Mouse (Mus musculus) neural tube, embryonic 11.5 days (tissue): ENCODE data around the gene Wdhd1. TPM values are rescaled to one million over a fixed set of nuclear protein-coding genes. Genes with fewer than 3 reads are reported as not detected.
"Not testable (repeated sequence)": the region's sequence is repeated elsewhere in the genome, so short reads cannot be mapped to it uniquely, and the experiment has no call there.

Experiments used
- ATAC-seq: fragments of 200-750 bp; cut with Nextera tagmentation; 2 replicates; pipeline ENCODE4 v1.8.0; 2017; ENCODE audit warnings: moderate number of reproducible peaks, mild to moderate bottlenecking, moderate TSS enrichment, moderate library complexity; ENCODE audit not compliant: insufficient read depth, low FRiP score, low TSS enrichment
- DNase-seq: peaks from one replicate; pipeline ENCODE4 v3.0.0-alpha.2; 2015; ENCODE audit warnings: low spot score
- H3K27ac ChIP-seq: fragments of 300-500 bp; sonication (generic); 2 replicates; pipeline ENCODE4 v1.5.1; 2014; ENCODE audit warnings: low read depth, mild to moderate bottlenecking, low read length
- H3K27me3 ChIP-seq: fragments of 300-500 bp; sonication (generic); 2 replicates; pipeline ENCODE4 v1.6.1; 2014; ENCODE audit warnings: mild to moderate bottlenecking, low read length, mixed read lengths; ENCODE audit not compliant: control insufficient read depth, insufficient read depth
- H3K36me3 ChIP-seq: fragments of 300-500 bp; sonication (generic); 2 replicates; pipeline ENCODE4 v1.6.1; 2014; ENCODE audit warnings: mild to moderate bottlenecking, low read length, moderate library complexity, mixed read lengths; ENCODE audit not compliant: control insufficient read depth, insufficient read depth
- H3K4me1 ChIP-seq: fragments of 300-500 bp; sonication (generic); 2 replicates; pipeline ENCODE4 v1.6.1; 2014; ENCODE audit warnings: low read length, mixed read lengths; ENCODE audit not compliant: control insufficient read depth, insufficient read depth
- H3K4me2 ChIP-seq: fragments of 300-500 bp; sonication (generic); 2 replicates; pipeline ENCODE4 v1.6.1; 2014; ENCODE audit warnings: low read depth, mild to moderate bottlenecking, moderate library complexity
- H3K4me3 ChIP-seq: fragments of 300-500 bp; sonication (generic); 2 replicates; pipeline ENCODE4 v1.5.1; 2014; ENCODE audit warnings: low read depth, low read length
- H3K9ac ChIP-seq: fragments of 300-500 bp; sonication (generic); 2 replicates; pipeline ENCODE4 v1.6.1; 2014; ENCODE audit warnings: mild to moderate bottlenecking, low read length
- H3K9me3 ChIP-seq: fragments of 300-500 bp; sonication (generic); 2 replicates; pipeline ENCODE4 v1.6.1; 2016; ENCODE audit warnings: low read length; ENCODE audit not compliant: control insufficient read depth
- WGBS: fragments of 180-500 bp; shearing (Covaris S2); extraction: QIAGEN DNeasy Blood & Tissue Kit; methylation state at CpG from one replicate; pipeline ENCODE4 v1.1.7; 2014; 5-methylcytosine and 5-hydroxymethylcytosine counted together
- polyA plus RNA-seq: library from polyadenylated mRNA; unstranded; fragments of >200 nt; fragmentation: Nextera tagmentation; extraction: Ambion mirVana; gene quantifications from 2 replicates; pipeline ENCODE4 v1.2.1, GENCODE M21; 2014

The Wdhd1 gene
- 37.6 and 40.1 TPM in 2 replicates for polyA plus RNA-seq

DNA sequence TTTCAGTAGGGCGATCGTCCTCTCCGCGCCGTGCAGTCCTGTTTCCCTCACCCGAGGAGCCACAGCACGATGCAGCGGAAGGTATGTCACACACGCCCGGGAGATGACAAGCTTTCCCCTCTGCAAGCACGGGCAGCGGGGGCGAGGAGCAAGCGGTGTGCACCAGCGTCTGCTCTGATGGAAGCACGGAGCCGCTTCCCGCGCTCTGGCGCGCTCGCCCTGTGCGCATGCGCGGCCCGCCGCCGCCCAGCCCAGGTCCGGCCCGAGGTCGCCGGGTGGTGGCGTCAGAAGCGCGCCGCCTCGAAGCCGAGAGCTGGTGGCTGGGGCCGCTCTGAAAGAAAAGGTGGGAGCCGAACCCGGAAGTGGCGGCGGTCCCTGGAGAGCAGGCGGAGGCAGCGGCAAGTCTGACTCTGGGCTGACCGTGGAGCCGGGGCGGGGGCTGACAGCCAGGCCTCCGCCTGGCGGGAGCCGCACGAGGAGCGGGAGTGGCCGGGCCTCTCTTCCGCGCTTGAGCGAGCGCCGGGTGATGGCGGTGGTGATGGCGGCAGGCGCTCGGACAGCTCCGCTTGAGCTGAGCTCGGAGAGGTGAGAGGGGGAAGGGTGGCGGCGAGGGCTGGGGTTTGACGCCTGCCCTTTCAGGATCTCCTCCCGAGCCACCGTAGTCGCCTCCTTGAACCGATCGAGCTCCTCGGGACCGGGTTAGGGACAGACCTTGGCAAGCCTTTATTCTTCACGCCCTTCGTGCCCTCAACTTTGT is at the start of gene Wdhd1, which contains the start of gene Socs4:
Wdhd1 (minus strand) TSS at position 221 of the 757 bp plus-strand sequence.
Socs4 (plus strand) TSS at position 295 of the 757 bp plus-strand sequence.
- peak within 1 kb of the TSS; percentile 87 for H3K9ac ChIP-seq
- H3K36me3 ChIP-seq, result no peaks in the 10 kb centered on the region
- H3K4me1 ChIP-seq, result peaks cover 6% of the 10 kb centered on the region; the same call in 1 of the 2 replicates
- H3K4me2 ChIP-seq, result peak within 1 kb of the TSS; percentile 63
- peak; percentile 97 for ATAC-seq
- H3K9me3 ChIP-seq, result no peaks in the 10 kb centered on the region
- DNase-seq, result peak; percentile 97
- H3K4me3 ChIP-seq, result peak within 1 kb of the TSS; percentile 80
- peak within 1 kb of the TSS; percentile 94 for H3K27ac ChIP-seq
- no peaks in the 10 kb centered on the region for H3K27me3 ChIP-seq
- under 1% methylated on average over 71 of the region's 77 CpGs for WGBS

DNA sequence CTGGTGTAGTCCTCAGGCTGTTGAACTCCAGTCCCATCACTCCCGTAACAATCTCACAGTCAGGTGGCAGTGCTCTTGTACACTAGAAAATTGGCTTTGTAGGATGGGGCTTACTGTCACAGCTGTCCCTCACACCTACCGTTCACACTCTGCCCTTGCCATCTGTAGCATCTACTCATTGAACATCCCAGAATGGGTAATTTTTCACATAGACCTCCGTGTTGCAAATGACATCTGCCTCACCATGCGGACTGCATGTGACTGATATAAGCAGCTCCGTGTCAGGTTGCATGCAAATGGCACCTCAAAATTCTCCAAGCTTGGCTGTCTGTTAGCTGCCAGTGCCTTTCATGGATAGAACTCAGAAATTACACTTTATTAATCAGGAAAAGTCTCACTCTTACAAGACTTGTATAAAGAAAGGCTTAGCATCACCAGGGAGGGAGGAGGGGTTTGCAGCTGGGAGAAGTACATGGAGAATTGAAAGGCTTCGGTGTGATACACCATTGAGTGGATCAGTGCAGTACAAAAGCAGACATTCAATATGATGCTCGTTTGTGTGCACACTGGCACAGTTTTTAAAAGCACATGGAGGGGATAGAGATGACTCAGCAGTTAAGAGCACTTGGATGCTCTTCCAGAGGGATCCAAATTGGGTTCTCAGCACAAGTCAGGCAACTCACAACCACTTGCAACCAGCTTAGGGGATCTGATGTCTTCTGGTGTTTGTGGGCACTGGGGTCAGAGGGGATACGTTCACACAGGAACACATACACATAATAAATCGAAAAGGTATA is 49.5 kb upstream of the Wdhd1 start:
- no peak overlapping the region for H3K27ac ChIP-seq
- H3K4me2 ChIP-seq, result no peak overlapping the region
- no peak overlapping the region for H3K4me3 ChIP-seq
- H3K36me3 ChIP-seq, result 0 out of 2 replicates have a peak, but pooled peaks cover 2% of the 10 kb centered on the region
- ATAC-seq, result no peak
- no peaks in the 10 kb centered on the region for H3K4me1 ChIP-seq
- H3K9me3 ChIP-seq, result no peaks in the 10 kb centered on the region
- no peaks in the 10 kb centered on the region for H3K27me3 ChIP-seq
- WGBS, result 91% methylated on average over 9 of the region's 9 CpGs
- DNase-seq, result no peak
- H3K9ac ChIP-seq, result no peak overlapping the region

DNA sequence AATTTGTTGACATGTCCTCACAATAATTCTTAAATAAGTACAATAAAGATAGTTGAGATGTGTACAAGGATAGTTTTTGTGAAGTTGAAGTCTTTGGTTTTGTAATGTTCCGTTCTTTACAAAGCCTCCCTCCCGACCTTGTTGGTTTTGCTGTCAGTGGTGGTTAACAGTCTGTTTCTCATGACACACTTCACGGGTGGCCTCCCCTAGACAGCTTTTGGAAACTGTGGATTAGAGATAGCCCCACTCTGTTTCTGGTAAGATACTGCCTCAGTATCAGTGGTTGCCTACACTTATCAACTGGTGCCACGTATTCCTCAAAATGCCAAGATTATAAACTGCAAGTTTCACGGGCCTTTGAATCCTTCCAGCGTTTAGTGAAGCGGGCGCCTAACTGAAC is 44.9 kb upstream of the Wdhd1 start:
- H3K4me1 ChIP-seq, H3K9me3 ChIP-seq, H3K36me3 ChIP-seq, H3K27ac ChIP-seq, H3K4me2 ChIP-seq, H3K4me3 ChIP-seq, ATAC-seq, DNase-seq, H3K27me3 ChIP-seq, H3K9ac ChIP-seq: not testable (repeated sequence)
- 92% methylated on average over 6 of the region's 8 CpGs for WGBS

DNA sequence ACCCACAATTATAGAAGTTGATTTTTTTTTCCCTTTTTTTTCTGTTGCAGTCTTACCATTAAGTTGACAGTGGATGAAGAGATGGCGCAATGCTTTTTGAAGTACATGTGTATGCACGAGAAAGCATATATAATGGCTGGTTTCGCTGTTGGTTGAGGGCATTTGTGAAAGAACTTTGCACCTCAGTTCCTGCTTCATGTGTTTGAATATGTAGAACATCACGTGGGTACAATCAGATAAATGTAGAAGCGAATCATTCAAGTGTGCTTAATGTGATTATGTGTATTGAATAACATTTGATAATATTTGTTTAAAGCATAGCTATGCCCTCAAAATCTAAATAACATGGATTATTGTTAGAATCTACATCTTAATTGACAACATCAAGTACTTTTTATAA is 42.7 kb upstream of the Wdhd1 start:
- Histone ChIP-seq H3K4me3 (no peak overlapping the region), H3K27me3 (no peaks in the 10 kb centered on the region), H3K9ac (no peak overlapping the region), H3K36me3 (peaks cover 2% of the 10 kb centered on the region; the same call in 1 of the 2 replicates), H3K4me2 (no peak overlapping the region), H3K9me3 (no peaks in the 10 kb centered on the region), H3K27ac (no peak overlapping the region), H3K4me1 (no peaks in the 10 kb centered on the region)
- DNase-seq (no peak), ATAC-seq (no peak)
- 96% methylated on average over 5 of the region's 5 CpGs for WGBS

DNA sequence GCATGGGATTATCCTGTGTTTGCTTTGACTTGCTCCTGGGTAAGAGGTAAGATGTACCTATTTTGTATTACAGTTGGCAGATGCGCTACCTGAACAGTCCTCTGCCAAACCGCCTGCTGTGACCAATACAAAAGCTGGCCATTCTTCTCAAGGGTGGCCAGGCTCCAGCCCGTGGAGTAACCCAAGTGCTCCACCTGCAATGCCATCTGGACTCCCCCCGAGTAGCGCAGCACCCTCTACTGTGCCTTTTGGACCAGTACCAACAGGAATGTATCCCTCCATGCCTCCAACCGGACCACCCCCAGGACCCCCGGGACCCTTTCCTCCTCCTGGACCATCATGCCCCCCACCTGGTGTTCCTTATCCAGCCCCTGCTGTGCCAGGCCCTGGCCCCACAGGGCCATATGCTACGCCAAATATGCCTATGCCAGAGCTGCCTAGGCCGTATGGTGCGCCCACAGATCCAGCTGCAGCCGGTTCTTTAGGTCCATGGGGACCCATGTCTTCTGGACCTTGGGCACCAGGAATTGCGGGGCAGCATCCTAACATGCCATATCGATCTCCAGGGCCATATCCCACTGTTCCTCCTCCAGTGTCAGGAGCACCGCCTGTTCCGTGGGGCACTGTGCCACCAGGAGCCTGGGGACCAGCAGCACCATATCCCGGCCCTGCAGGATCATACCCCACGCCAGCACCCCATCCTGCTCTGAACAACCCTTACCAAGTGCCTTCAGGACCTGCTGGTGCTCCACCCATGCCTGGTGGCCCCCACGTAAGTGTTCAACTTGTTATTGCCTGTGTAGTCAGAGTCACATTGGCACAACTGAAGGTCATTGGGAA is 33.9 kb upstream of the Wdhd1 start:
- DNase-seq, result no peak
- Histone ChIP-seq H3K4me3 (no peak overlapping the region), H3K27me3 (no peaks in the 10 kb centered on the region), H3K4me2 (no peak overlapping the region), H3K4me1 (no peaks in the 10 kb centered on the region), H3K9me3 (no peaks in the 10 kb centered on the region), H3K9ac (no peak overlapping the region), H3K27ac (no peak overlapping the region), H3K36me3 (peaks cover 13% of the 10 kb centered on the region)
- no peak for ATAC-seq
- WGBS, result 95% methylated on average over 18 of the region's 18 CpGs

DNA sequence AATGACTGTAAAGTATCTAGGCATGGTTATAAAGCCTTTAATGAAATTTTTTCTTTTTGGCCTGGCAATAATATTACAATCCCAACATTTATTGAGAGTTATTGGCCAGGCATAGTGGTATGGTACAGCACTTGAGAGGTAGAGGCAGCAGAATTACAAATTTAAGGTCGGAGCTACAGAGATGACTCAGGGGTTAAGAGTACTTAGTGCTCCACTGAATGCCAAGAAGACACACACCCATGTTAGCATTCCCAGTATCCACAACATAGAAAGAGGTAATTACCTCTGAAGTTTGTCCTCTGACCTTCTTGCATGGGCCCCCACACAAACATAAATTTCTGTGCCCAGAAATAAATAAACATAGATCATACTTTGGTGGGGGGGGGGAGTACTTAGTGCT is 32.4 kb upstream of the Wdhd1 start:
- H3K27me3 ChIP-seq, result no peaks in the 10 kb centered on the region
- no peak overlapping the region for H3K9ac ChIP-seq
- H3K4me1 ChIP-seq, result no peaks in the 10 kb centered on the region
- DNase-seq (no peak), ATAC-seq (no peak)
- H3K4me2 ChIP-seq, result no peak overlapping the region
- H3K36me3 ChIP-seq, result peaks cover 13% of the 10 kb centered on the region
- no peak overlapping the region for H3K4me3 ChIP-seq
- H3K27ac ChIP-seq, result no peak overlapping the region
- WGBS, result 91% methylated on average over 1 of the region's 1 CpGs
- no peaks in the 10 kb centered on the region for H3K9me3 ChIP-seq

DNA sequence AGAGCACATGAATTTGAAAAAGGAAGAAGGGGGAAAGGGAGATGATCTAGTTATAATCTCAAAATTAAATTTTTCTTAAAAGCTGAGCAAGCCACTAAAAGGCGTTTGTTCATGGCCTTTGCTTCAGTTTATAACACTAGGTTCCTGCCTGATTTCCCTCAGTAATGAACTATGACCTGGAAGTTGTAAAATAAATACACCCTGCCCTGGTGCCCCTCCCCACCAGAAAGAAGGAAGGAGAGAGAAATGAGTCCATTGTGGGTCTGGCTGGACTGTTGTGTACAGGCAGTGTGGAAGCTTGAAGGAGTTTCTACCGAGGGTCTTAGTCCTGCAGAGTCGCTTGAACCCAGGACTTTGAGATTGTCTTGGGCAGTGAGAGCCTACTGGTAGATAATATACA is 31.0 kb upstream of the Wdhd1 start:
- 79% methylated on average over 3 of the region's 3 CpGs for WGBS

DNA sequence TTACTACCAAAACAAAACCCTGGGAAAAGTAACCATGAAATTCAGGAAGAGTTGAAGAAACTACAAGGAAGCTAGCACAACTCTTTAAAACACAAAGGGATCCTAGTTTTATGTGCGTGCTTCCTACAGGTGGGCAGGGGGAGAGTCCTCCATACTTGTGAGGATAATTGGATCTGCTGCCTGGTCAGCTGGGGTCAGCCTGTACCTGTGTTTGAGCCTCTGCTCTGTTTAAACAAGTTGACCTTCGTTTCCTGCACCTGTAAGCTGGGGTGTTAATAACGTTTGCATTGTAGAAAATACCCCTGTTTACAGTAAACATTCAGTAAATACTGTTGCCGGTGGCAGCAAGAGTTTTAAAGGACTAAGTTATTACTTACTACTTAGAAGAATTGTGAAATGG is 29.3 kb upstream of the Wdhd1 start:
- 91% methylated on average over 4 of the region's 4 CpGs for WGBS
- ATAC-seq (no peak), DNase-seq (no peak)
- Histone ChIP-seq H3K9ac (no peak overlapping the region), H3K4me1 (no peaks in the 10 kb centered on the region), H3K4me2 (no peak overlapping the region), H3K4me3 (no peak overlapping the region), H3K9me3 (no peaks in the 10 kb centered on the region), H3K27ac (no peak overlapping the region), H3K36me3 (peaks cover 7% of the 10 kb centered on the region), H3K27me3 (no peaks in the 10 kb centered on the region)

More for the DNA sequence above, 31.0 kb upstream of the Wdhd1 start:
- Histone ChIP-seq H3K27ac (no peak overlapping the region), H3K36me3 (peaks cover 13% of the 10 kb centered on the region), H3K9me3 (no peaks in the 10 kb centered on the region), H3K4me2 (no peak overlapping the region), H3K27me3 (no peaks in the 10 kb centered on the region), H3K4me1 (no peaks in the 10 kb centered on the region), H3K9ac (no peak overlapping the region), H3K4me3 (no peak overlapping the region)
- no peak for DNase-seq
- ATAC-seq, result no peak
